Mouse (Mus musculus): ENCODE results near the gene Taf6.
"Not testable (repeated sequence)": the region's sequence is repeated elsewhere in the genome, so short reads cannot be mapped to it uniquely, and the experiment has no call there.

Gene Taf6
- long read RNA-seq, experiment 1, transcript Taf6-201 (15 exons, 2,304 nt), result major isoform, 24 of 43 reads
- long read RNA-seq, experiment 1, partial matches to known transcripts, result 4 of 43 reads
- long read RNA-seq, experiment 1, other reads (novel, unspliced or antisense), result 12 of 43 reads
- long read RNA-seq, experiment 2, transcript Taf6-201 (15 exons, 2,304 nt), result major isoform, 26 of 48 reads
- long read RNA-seq, experiment 2, transcript Taf6-208 (1 exons, 1,139 nt), result minor isoform, 6 of 48 reads
- long read RNA-seq, experiment 2, partial matches to known transcripts, result 4 of 48 reads
- long read RNA-seq, experiment 2, other reads (novel, unspliced or antisense), result 12 of 48 reads

- intact Hi-C loops (cut with DNase I), result no loop called here
Measured at GRCm38 (mm10) chr5:138186950-138187638, at the start of gene Taf6, which contains the start of gene Cnpy4. Gene Taf6 (minus strand): TSS chr5:138187451. Gene Cnpy4 (plus strand): TSS chr5:138187485.

- intact Hi-C loops (cut with DNase I), result no loop called here
Measured at GRCm38 (mm10) chr5:138234224-138234623, 47.0 kb upstream of the Taf6 start.

DNA sequence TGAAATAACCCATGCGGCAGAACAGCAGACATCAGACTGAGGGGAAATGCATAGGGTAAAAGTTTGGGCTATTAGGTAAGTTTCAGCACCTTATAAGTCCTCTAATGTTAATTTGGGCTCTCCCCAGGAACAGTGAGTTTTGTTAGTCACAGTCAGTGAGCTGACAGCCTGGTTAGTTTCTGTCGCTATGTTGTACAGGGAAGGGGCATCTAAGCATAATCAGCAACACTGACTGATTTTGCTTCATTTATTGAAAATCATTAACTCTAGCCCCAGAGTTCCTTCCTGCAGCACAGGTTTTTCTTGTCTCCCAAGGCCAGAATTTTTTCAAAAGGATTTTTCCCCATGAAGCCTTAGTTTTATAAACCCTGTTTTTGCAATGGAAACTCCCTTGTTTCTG, 46.5 kb upstream of the Taf6 start:
- intact Hi-C loops (cut with DNase I), result no loop called here

DNA sequence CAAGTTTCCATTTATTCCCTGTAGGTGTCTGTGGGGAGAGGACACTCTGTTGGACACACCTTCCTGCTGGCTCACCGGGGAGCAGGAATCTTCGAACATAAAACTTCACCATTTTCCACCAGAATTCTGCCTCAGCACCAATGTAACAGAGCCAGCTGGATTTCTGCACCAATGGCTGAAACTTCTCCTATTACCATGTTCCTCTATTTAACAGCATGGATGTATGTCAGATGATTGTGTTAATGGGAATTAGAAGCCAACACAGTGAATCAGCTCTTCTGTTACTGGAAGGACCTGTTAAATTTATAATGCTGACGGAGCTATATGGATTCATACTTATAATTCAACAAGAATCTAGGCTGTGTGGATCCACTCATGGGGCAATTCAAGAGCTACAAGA, 42.3 kb upstream of the Taf6 start:
- intact Hi-C loops (cut with DNase I), result no loop called here

DNA sequence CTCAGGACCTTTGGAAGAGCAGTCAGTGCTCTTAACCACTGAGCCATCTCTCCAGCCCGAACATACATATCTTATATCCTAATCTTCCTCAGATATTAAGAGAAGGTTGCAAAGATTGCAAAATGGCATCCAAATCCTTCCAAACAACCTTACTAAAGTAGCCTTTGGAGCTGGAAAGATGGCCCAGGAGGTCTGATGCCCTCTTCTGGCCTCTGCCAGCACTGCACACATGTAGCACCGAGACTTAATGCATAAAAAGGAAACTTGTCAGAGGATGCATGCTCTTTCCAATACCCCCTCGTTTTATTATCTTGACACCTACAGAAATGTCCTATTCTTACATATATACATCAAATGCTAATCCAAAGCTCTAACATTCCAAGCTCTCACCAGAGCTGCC, 40.8 kb upstream of the Taf6 start:
- intact Hi-C loops (cut with DNase I), result no loop called here

GRCm38 (mm10) chr5:138227367-138227766, 40.1 kb upstream of the Taf6 start:
- intact Hi-C loops (cut with DNase I), result no loop called here

DNA sequence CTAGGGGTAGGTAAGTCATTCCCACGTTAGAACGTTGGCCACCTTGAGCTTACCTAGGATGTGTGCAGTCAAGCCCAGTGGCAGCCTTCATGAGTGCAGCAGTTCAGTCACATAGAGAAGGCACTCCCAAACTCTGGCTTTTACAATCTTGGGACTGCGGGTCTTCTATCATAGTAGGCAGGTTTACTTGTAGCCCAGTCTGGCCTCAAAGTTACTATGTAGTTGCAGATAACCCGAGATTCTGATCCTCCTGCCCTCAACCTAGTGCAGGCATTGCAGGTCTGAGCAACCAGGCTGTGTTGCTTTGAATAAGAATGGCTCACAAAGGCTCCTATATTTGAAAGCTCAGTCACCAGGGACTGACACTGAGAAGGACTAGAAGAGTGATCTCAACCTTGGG, 39.2 kb upstream of the Taf6 start:
- intact Hi-C loops (cut with DNase I), result no loop called here

DNA sequence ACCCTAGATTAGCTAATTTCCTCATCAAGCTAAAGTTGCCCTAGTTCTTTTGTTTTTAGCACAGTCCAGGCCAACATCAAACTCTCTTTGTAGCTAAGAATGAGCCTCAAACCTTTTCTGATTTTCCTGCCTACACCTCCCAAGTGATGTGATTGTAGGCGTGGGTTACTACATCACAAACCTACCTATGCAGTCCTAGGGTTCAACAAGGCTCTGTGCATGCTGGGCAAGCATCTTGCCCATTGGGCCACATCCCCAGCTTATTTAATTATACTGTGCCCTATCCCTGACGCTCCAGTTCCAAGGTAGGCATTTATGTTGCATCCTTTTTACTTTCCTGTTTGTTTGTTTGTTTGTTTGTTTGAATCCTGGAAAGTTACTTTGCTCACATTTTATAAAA, 38.4 kb upstream of the Taf6 start, which contains the start of gene Nxpe5:
TSS of gene Nxpe5 (plus strand) at position 199 of the 400 bp plus-strand sequence.
- intact Hi-C loops (cut with DNase I), result no loop called here

- intact Hi-C loops (cut with DNase I), result loop anchor here (5.0 kb wide), 2 partner anchors 34 to 249 kb away; partner anchors contain the start of gene Lamtor4
Measured at GRCm38 (mm10) chr5:138223287-138223686, 36.0 kb upstream of the Taf6 start.

- intact Hi-C loops (cut with DNase I), result loop anchor here (5.0 kb wide), 2 partner anchors 35 to 250 kb away; partner anchors contain the start of gene Lamtor4
Measured at GRCm38 (mm10) chr5:138222111-138222510, 34.9 kb upstream of the Taf6 start.

GRCm38 (mm10) chr5:138219864-138220263, 32.6 kb upstream of the Taf6 start:
- intact Hi-C loops (cut with DNase I), result loop anchor here (5.0 kb wide), 2 partner anchors 37 to 252 kb away; partner anchors contain the start of gene Lamtor4

GRCm38 (mm10) chr5:138216632-138217031, 29.4 kb upstream of the Taf6 start:
- intact Hi-C loops (cut with DNase I), result not testable (repeated sequence)

- intact Hi-C loops (cut with DNase I), result loop anchor here (1.0 kb wide), 1 partner anchor 23 kb away; no protein-coding TSS in a partner anchor
Measured at GRCm38 (mm10) chr5:138207873-138208272, 20.6 kb upstream of the Taf6 start.

DNA sequence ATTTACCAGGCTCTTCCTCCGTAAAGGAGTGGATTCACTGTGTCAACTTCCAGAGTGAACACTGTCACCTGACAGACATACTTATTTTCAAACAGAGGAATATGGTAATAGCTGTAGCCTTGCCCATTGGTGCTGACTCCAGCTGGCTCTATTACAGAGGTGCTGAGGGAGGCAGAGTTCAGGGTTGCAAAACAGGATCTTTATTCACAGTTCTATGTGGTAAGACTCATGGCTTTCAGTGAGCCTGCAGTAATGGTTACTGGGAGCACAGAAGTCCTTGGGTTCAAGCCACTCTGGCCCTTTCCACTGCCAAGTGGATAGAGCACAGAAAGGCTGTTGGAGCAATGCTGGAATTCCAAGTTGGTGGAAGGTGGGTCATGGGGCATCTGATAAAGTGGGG, 20.0 kb upstream of the Taf6 start:
- intact Hi-C loops (cut with DNase I), result loop anchor here (1.0 kb wide), 1 partner anchor 24 kb away; no protein-coding TSS in a partner anchor

DNA sequence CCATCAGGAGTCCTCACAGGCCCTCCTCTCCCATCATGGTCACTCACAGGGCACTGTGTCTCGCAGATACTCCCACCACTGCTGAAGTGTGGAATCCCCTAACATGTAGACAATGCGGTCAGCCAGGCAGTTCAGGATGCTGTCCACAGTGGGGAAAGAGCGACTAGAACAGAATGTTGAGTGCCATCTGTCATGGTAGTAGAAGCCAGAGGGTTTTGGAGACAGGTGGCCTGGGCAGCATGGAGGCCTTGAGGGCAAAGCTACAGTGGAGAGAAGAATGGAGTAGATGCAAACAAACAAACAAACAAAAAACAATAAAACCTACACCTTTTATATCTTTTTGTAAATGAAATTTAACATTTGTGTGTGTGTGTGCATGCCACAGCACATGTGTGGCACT, 14.8 kb upstream of the Taf6 start:
- intact Hi-C loops (cut with DNase I), result no loop called here

- intact Hi-C loops (cut with DNase I), result no loop called here
Measured at GRCm38 (mm10) chr5:138199576-138199975, 12.3 kb upstream of the Taf6 start.

- intact Hi-C loops (cut with DNase I), result no loop called here
Measured at GRCm38 (mm10) chr5:138195463-138195862, 8.2 kb upstream of the Taf6 start.

GRCm38 (mm10) chr5:138194755-138195345, 7.6 kb upstream of the Taf6 start:
- intact Hi-C loops (cut with DNase I), result no loop called here

GRCm38 (mm10) chr5:138193771-138194727, 6.8 kb upstream of the Taf6 start, which contains the start of gene Mblac1:
Gene Mblac1 (plus strand): TSS chr5:138194314.
- intact Hi-C loops (cut with DNase I), result no loop called here

DNA sequence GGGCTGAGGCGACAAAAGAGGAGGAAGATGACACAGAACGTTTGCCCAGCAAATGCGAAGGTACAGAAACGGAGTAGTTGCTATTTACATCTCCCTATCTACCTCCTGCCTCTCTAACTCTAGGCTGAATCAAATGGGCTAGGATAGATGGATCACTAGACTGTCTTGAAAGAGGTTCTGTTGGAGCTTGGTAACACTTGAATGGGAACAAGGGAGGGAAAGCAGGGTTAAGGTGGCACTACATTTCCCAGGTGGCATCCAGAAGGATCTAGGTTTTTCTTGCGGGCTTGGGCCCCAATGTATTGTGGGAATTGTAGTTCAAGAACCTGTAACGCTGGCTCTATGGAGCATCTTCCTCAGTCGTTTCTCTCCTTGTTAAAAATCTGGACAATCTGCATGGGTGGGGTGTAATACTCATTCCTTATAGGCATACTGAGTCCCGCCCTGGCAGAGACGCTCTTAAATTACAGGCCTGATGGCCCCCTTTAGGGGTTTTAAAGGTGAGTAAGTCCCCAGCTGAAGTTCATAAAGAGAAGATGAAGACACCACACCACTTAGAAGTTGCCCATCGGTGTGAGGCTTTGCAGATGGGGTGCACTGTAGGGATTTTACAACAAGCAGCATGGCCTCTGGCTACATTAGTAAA, 533 bp upstream of the Taf6 start:
- intact Hi-C loops (cut with DNase I), result no loop called here

All from adrenal gland (tissue).